Mouse (Mus musculus): ENCODE data around the gene Ankfn1.

The Ankfn1 gene

GRCm38 (mm10) chr11:89676922-89677321 is 100.5 kb downstream of the Ankfn1 start:
- DNase-seq (ENCODE audit: low read depth in 2 of 2, low spot score in 2 of 2): no peak

GRCm38 (mm10) chr11:89673916-89674507 is 103.4 kb downstream of the Ankfn1 start:
- no peak for DNase-seq (ENCODE audit: low read depth in 2 of 2, low spot score in 2 of 2)

- no peak for DNase-seq (ENCODE audit: low read depth in 2 of 2, low spot score in 2 of 2)
These were observed 104.9 kb downstream of the Ankfn1 start for GRCm38 (mm10) chr11:89672510-89673085.

GRCm38 (mm10) chr11:89665170-89665880 is 112.1 kb downstream of the Ankfn1 start:
- no peak for DNase-seq (ENCODE audit: low read depth in 2 of 2, low spot score in 2 of 2)

GRCm38 (mm10) chr11:89659048-89659447 is 118.4 kb downstream of the Ankfn1 start:
- DNase-seq (ENCODE audit: low read depth in 2 of 2, low spot score in 2 of 2): no peak

GRCm38 (mm10) chr11:89656556-89656955 is 120.9 kb downstream of the Ankfn1 start:
- DNase-seq (ENCODE audit: low read depth in 2 of 2, low spot score in 2 of 2): no peak

GRCm38 (mm10) chr11:89635740-89636139 is 141.7 kb downstream of the Ankfn1 start:
- DNase-seq (ENCODE audit: low read depth in 2 of 2, low spot score in 2 of 2): no peak

GRCm38 (mm10) chr11:89631315-89631714 is 146.1 kb downstream of the Ankfn1 start:
- DNase-seq (ENCODE audit: low read depth in 2 of 2, low spot score in 2 of 2): no peak

- no peak for DNase-seq (ENCODE audit: low read depth in 2 of 2, low spot score in 2 of 2)
These were observed 148.9 kb downstream of the Ankfn1 start for GRCm38 (mm10) chr11:89628562-89628961.

- no peak for DNase-seq (ENCODE audit: low read depth in 2 of 2, low spot score in 2 of 2)
These were observed 150.2 kb downstream of the Ankfn1 start for GRCm38 (mm10) chr11:89627232-89627631.

GRCm38 (mm10) chr11:89623698-89624445 is 153.6 kb downstream of the Ankfn1 start:
- DNase-seq (ENCODE audit: low read depth in 2 of 2, low spot score in 2 of 2): no peak

GRCm38 (mm10) chr11:89619955-89620354 is 157.5 kb downstream of the Ankfn1 start:
- DNase-seq (ENCODE audit: low read depth in 2 of 2, low spot score in 2 of 2): no peak

GRCm38 (mm10) chr11:89615806-89616205 is 161.6 kb downstream of the Ankfn1 start:
- no peak for DNase-seq (ENCODE audit: low read depth in 2 of 2, low spot score in 2 of 2)

- no peak for DNase-seq (ENCODE audit: low read depth in 2 of 2, low spot score in 2 of 2)
These were observed 165.9 kb downstream of the Ankfn1 start for GRCm38 (mm10) chr11:89611596-89611995.

GRCm38 (mm10) chr11:89608071-89608470 is 169.4 kb downstream of the Ankfn1 start:
- DNase-seq (ENCODE audit: low read depth in 2 of 2, low spot score in 2 of 2): no peak

- no peak for DNase-seq (ENCODE audit: low read depth in 2 of 2, low spot score in 2 of 2)
These were observed 170.2 kb downstream of the Ankfn1 start for GRCm38 (mm10) chr11:89607270-89607669.

GRCm38 (mm10) chr11:89606346-89606745 is 171.1 kb downstream of the Ankfn1 start:
- no peak for DNase-seq (ENCODE audit: low read depth in 2 of 2, low spot score in 2 of 2)

- DNase-seq (ENCODE audit: low read depth in 2 of 2, low spot score in 2 of 2): no peak
These were observed 174.5 kb downstream of the Ankfn1 start for GRCm38 (mm10) chr11:89602966-89603365.

GRCm38 (mm10) chr11:89600921-89601515 is 176.4 kb downstream of the Ankfn1 start:
- DNase-seq (ENCODE audit: low read depth in 2 of 2, low spot score in 2 of 2): no peak

GRCm38 (mm10) chr11:89590273-89590874 is 187.1 kb downstream of the Ankfn1 start:
- DNase-seq (ENCODE audit: low read depth in 2 of 2, low spot score in 2 of 2): no peak

GRCm38 (mm10) chr11:89586341-89586740 is 191.1 kb downstream of the Ankfn1 start:
- no peak for DNase-seq (ENCODE audit: low read depth in 2 of 2, low spot score in 2 of 2)
